Mouse (Mus musculus) testis, postnatal 10 days (tissue): Measurements from ENCODE around the gene Usp50.

Experiments used
- DNase-seq: peaks from one replicate; pipeline ENCODE4 v3.0.0; 2021; ENCODE audit warnings: low spot score

Gene Usp50

DNA sequence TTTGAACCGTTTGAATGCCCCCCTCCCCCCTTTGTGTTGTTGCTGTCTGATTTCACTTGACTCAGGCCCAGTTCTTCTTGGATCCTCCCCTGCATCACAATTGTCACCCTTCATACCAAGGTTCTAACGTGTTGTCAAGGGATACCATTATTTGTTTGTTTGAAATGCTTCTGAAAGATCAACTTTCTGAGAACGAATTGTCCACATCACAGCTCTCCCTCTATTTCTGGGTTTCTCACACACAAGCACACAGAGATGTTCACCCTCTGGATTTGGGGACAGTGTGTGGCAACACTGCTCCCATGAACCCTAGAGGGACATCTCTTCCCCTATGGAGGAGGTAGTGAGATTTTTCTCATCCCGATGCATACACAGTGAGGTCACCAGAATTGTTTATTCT, at the start of gene Usp50:
Gene Usp50, minus strand, starts transcription at position 101 of the 400 bp plus-strand sequence.
- no peak for DNase-seq

DNA sequence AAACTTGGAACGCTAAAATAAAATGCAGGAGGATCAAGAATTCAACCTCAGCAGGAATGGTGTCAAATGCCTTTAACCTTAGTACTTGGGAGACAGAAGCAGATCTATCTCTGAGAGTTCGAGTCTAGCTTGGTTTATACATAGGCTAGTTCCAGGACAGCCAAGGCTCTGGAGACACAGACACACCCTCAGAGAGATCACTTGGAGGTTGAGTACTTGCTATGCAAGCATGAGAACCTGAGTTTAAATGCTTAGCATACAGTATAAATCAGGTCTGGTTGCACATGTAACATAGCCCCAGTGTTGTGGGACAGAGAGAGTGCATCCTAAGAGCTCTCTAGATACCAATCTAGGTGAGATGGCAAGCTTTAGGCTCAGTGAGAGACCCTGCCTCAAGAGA, 34.1 kb upstream of the Usp50 start:
- DNase-seq = no peak

DNA sequence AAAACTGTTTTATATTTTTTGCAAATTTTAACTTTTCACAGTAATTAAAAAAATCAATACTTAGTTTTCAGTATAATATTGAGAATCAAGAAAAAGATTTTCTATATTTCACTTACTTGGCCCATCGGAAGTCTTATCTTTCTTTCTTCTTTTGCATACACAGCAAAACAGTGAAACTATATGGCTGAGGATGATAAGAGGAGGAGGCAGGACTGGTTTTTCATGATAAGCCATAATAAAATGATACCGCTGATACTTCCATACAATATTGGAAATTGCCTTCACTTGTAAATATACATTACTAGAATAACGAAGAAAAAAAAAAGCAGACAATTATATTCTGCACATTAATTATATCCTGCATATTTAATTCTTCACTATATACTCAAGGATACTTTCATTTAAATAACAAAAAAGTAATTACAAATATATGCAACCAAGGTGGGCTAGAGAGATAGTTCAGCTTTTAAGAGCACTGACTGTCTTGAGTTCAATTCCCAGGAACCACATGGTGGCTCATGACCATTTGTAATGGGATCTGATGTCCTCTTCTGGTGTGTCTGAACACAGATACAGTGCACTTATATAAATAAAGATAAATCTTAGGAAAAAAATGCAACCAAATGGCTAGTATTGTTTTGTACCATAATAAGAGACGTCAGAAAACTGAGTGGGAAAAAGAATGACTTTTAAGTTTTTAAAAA, 33.5 kb upstream of the Usp50 start:
- DNase-seq = no peak

DNA sequence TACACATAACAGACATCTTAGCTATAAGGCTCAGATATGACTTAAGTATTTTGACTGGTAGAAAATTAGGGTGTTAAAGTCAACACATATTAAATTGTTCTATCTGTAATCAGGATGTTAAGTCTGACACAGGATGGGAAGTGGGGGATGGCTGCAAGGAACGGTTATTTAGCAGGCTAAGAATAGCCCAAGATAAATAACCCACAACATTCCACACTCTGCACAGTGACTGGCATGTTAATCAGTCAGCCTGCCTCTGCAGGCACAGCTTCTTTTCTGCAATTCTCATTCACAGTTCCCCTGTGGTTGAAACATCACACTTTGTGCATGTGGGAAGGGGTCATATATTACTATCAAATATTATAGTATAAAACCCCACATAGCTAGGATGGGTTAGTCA, 32.6 kb upstream of the Usp50 start:
- DNase-seq = no peak

DNA sequence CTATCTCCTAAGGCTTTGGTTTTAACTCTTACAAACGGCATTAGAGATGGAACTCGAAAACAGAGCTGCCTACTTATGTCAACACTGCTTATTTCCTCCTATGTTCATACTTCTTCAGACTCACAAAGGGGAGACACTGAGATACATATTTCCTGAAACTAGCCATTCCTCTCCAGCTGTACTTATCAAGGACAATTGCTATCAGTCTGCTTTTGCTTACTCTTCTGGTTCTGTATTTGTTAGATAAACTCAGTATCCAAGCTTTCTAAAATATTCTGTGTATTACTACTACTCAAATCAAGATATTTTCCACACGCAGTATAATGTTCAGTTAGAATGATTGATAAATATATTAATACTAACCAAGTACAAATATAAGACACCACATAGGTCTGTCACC, 18.7 kb upstream of the Usp50 start:
- DNase-seq = no peak

DNA sequence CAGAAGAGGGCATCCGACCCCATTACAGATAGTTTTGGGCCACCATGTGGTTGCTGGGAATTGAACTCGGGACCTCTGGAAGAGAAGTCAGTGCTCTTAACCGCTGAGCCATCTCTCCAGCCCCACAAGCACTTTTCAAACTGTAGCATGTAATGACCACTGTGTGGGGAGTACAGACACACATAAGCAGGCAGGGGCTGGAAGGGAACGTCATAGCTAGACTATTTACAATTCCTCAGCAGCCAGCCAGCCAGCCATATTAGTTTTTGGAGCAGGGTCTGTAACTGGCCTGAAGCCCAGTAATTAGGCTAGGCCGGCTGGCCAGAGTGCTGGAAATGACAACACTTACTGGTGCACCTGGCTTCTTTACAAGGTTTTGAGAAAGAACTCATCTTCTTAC, 15.2 kb upstream of the Usp50 start:
- no peak for DNase-seq

DNA sequence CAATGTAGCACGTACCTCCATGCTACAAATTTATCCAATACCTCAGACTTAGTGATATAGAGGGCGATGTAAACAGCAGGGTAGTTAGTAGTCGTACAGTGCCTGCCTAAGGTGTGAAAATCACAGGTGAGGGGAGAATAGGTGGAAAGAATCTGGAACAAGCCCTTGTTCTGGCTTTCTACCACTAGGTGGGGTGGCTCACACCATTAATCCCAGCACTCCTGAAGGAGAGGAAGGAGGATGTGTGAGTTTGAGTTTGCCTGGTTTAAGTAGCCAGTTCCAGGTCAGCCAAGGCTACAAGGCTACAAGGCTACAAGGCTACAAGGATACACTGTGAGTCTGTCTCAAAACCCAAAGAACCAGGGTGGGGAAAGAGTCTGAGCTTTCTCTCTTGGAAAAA, 12.4 kb upstream of the Usp50 start:
- DNase-seq = no peak

DNA sequence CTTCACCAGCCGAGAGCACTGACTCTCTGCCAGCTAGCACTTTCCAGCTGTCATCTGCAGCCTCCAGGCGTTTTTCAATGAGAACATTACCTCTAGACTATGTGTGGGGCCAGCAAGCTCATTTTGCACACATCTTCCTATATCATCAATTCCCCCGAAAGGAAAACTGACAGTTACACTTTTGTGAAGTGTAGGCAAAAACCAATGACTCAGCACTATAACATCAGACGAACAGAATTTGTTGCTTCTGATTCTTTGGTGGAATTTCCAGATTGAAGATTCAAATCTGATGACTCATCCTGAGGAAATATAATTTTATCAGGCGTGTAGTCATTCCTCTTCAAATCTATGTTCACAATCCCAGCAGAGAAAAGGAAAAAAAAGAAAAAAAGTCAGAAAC, 9.3 kb upstream of the Usp50 start:
- no peak for DNase-seq

DNA sequence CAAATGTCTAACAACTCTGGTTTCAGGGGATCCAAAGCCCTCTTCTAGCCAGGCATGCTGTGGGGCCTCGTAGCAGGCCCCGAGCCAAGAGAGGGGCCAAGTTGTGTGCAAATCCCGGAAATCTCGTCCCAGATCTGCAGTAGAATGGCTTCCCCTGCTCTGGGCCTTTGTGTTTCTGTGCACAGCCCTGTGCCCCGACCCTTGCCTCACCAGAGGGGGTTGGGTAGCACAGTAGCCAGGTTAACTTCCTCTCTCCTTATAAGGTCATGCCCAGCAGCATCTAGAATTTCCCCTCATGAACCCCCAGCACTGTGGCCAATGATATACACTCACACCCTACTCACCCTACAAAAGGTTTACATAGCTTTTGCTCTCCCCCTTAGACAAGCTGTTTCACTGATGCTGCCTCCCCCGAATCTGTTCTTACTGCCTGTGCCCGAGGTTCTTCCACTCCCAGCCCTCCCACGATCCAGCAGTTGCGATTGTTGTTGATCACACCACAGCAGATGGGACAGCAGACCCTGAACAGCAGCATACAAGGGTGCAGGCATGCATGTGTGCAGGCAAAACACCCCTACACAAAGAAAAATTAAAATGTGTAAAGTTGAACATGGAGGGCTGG, 4.6 kb upstream of the Usp50 start:
- peak; percentile 49 for DNase-seq

DNA sequence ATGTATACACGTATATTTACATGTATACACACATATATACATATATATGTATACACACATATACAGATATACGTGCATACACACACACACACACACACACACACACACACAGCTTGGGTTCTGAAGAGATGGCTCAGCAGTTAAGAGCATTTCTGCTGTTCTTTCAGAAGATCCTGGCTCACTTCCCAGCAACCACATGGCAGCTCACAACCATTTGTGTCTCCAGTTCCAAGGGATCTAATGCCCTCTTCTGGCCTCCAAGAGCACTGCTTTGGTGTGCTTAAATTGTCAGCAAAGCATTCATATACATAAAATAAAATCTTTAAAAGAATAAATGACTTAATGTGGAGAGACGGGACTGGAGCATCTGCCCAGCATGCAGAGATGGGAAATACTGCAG, 837 bp downstream of the Usp50 start:
- peak; percentile 75 for DNase-seq

DNA sequence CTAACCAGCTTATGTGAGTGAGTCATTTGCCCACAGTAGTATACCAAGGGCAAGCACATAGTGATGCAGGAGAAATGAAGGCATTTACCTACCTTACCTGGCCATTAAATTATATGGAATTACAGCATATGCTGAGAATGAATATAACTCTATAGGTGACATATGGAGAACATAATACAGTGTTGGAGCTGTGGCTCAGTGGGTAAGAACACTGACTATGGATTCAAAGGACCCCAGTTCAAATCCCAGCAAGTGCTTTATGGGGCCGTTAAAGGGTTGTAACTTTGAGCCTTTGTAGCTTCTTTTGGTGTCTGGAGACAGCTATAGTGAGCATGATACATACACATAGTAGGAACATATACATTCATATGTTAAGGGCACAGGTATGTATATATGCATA, 1.8 kb downstream of the Usp50 start:
- DNase-seq = no peak

DNA sequence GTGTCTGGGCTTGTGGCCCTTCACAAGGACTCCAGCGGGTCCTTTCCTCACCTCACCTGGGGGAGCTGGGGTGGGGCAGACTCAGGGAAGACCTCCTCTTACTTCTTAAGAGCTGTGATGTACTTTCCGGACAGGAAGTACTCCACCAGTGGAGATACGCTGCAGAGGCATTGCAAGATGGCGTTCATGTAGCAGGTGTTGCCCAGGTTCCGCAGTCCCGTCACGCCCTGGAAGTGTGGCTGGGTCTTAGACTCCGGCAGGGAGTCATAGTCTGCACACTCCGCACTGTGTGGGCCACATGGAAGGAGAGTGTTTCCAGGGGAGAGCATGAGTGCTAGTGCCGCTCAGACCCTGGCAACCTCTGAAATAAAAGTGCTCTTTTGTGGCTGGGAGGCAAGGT, 3.0 kb downstream of the Usp50 start:
- no peak for DNase-seq

DNA sequence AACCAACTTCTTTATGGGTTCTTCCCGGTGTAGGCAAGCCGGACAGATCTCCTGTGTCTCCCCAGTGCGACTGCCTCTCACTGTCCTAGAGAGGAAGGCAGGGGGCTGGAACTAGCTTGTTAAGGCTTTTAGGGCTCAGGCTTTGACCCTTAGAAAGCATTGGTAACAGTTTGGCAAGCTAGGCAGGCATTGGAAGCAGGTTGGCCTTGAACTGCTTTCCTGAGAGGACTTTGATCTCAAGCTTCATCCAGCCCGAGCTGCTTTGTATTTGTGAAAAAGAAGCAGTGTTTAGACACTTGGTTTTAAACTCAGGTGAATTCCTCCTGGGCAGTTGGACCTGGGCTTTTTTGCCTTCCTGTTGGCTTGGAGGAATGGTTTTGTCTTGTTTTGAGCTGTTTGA, 4.5 kb downstream of the Usp50 start:
- DNase-seq = no peak

DNA sequence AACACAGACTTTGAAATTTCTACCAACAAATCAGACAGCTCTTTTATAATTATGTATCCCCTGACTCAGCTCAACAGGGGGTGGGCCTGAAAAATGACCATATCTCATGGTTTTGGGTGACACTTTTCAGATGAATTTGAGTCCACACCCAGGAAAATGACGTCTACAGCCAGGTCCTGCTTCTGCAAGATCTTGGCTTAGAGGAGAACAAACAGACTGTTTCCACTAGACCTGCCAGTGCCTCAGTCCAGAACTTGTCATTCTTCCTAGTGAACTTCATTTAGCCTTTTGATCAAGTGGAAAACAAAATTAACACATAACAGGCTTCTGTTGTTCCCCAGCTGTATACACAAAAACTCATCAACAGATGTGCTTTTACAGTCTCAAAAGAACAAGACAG, 6.9 kb downstream of the Usp50 start:
- DNase-seq = no peak

DNA sequence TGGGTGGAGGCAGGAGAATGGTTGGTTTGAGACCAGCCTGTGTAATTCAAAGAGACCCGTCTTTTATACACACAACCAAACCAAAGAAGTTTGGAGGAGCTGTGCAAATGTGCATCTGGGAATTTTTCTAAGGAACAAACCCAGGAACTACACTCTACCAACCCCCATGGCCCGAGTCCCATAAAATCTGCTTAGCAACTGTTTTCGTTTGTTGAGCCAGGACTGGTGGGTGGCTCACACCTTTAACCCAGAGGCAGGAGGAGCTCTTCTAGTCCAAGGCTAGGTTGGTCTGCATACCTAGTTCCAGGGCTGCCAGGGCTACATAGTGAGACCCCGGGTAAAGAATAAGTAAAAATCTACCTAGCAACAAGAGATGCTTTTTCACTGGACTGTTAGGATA, 7.3 kb downstream of the Usp50 start:
- DNase-seq = no peak

DNA sequence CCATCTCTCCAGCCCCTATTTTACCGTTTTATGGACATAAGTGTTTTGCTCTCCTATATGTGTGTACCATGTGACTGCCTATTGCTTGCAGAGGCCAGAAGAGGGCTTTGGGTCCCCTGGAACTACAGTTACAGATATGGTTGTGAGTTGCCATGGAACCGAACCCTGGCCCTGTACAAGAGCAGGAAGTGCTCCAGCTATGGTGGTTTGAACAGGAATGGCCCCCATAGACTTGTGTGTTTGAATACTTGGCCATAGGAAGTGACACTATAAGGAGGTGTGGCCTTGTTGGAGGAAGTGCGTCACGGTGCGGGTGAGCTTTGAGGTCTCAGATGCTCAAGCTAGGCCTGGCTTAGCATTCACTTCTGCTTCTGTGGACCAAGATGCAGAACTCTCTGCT, 11.1 kb downstream of the Usp50 start:
- DNase-seq = no peak

DNA sequence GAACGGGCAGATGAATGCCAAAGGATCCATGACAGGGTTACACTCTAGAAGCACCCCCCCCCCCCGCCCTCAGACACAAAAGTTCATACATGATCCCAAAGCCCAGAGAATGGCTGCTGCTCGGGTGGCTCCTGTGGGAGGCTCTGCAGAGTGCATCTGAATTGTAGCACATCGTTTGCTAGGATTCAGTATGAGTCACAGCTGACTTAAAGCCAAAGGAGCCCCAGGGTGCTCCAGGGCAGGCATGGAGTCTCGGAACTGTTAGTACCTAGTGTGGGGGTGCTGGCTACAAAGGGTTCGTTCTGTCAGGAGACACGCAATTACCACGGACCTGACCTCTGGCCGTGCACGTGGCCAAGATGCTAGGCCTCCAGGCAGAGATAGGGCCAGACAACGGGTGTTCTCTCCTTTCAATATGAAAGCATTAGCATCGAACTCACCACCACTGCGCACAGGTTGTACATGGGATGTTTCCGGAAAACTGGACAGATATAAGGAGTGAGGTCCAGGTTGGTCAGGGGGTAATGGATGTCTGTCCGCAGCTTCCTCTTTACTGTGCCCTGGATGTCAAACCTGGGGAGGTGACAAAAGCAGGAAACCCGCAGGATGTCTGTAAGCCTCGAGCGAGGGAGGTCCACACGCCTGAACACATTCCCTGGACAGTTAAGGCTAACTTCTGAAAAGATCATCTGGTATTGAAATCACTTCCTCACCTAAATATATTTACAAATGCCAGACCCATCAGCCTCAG, 13.7 kb downstream of the Usp50 start:
- no peak for DNase-seq

DNA sequence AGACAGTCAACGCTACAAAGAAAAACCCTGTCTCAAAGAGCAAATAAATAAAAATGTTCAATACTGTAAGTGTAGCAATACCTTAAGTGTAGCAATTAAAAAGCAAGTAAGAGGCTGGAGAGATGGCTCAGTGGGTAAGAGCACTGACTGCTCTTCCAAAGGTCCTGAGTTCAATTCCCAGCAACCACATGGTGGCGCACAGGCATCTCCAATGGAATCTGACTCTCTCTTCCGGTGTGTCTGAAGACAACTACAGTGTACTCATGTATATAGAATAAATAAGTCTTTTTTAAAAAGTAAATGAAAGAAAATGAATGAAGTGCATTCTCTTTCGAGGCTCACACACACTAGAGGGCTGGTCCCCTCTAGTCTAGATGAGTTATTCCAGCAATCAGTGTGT, 15.1 kb downstream of the Usp50 start:
- DNase-seq = no peak

DNA sequence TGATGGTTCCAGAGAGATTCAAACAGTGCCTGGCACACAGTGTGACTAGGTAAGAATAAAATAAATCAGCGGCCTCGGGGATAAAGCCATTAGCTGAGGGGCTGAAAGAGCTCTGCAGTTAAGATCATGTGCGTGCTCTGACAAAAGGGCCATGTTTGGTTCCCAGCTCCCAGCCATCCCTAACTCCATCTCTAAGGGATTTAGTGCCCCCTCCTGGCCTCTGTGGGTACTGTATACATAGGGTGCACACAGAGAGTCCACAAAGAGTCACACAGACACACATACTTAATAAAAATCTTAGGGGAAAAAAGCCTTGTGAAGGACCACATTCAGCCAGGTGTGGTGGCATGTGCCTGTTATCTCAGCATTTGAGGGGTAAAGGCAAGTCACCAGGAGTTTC, 15.7 kb downstream of the Usp50 start:
- DNase-seq = no peak

DNA sequence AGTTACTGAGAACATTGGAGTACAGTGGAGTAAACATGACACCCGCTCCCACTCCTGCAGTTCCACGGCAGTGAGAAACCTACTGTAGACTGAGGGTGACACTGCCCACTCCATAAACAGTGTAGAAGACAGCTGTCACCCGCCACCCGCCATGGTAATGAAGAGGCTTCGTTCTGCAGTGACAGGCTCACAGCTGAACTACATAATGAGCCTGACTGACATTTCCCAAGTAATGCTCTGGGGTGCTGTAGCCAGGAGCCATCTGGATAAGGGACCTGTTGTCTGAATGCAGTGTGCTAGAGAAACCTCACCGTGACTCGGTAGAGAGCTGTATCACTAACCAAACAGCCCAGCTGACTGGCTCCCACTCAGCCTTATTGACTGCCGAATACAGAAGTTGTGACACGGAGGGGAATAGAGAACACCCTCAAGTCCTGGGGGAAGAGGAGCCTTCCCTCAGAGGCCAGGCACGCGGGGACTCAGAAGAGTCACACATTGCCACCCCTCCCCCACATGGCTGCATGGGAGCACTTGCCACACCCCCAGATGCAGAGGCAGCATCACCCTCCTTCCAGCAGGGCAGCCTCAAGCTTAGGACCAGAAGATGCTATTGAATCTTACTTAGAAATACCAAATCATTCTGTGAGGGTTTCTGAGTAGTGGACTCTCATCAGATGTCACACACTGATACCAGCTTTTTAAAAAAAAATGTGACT, 17.2 kb downstream of the Usp50 start:
- DNase-seq = no peak

DNA sequence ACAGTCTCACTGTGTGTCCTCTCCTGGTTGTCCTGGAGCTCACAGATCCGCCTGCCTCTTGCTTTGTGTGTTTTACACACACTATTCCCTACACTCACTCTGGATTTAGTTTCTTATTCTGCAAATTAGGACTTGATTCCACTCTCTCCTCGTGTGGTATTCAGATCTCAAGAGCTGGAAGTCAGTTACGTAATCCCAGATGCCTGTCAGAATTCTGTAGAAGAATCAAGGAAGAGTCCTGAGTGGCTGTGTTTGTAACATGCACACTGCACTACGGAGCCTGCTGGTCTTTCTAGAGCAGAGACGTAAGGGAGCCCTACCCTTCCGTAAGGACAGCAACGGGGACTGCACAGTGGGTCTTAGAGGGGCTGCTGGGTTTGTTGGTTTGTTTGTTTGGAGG, 23.9 kb downstream of the Usp50 start:
- DNase-seq = no peak

DNA sequence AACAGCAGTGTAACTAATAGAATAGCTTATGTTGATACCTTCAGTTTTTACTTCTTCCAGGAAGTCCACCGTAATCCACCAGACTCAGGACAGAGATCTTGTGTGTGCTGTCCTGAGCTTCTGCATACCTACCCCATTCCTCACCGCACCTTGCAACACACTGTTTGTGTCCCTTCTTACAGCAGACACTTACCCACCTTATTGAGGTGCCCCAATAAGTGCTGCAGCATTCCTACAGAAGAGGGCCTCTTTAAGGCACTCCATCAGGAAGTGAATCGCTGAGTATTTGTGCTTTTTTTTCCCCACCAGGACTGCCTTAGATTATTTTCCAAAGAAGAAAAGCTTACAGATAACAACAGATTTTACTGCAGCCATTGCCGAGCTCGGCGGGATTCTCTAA, 27.6 kb downstream of the Usp50 start:
- no peak for DNase-seq

DNA sequence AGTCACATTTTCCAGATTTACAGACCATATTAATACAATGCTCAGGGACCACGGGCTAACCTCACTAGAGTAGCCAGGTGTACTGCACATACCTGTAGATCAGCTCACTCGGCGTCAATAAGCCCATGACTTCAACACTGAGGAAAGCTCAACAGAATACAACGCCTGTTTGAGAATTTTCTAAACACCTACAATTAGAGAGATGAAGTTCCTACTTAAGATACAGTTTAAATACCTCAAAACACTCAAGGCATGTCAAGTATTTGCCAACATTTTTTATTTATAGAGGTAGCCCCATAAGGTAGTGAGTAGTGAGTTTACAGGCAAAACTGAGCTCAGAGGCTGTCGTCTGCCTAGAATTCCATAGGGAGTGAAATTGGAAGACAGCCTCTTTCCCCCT, 39.9 kb downstream of the Usp50 start:
- DNase-seq = no peak
